In genomic region chr11:96464716-96465060, GRCm38 (mm10) we compare ENCODE assay signal across 7 mouse cellular contexts. TPM values are rescaled to one million over a fixed set of nuclear protein-coding genes. Genes with fewer than 3 reads are reported as not detected.
DNase-seq lines count a peak whose midpoint lies in the region; ATAC-seq and TF ChIP-seq lines count a peak whose summit lies in the region.

No protein-coding gene starts in this region.

- peaks cover 24% of the 10 kb centered on the region for H3K27me3 ChIP-seq in lung, embryonic 16.5 days (ENCODE audit: control insufficient read depth, insufficient read depth, low read depth, low read length)
- peaks cover 9% of the 10 kb centered on the region; the same call in 1 of the 2 replicates for H3K27me3 ChIP-seq in forebrain, embryonic 15.5 days
- H3K27me3 ChIP-seq in kidney, postnatal 0 days (ENCODE audit: insufficient read depth, low read length), result no peaks in the 10 kb centered on the region; the same call in 1 of the 2 replicates
- H3K27me3 ChIP-seq in neural tube, embryonic 15.5 days (replicated peaks), result 0 out of 2 replicates have a peak, but pooled peaks cover 4% of the 10 kb centered on the region

- WGBS in lung, embryonic 16.5 days, result 19% methylated on average over 5 of the region's 5 CpGs
- WGBS in forebrain, embryonic 15.5 days, result 20% methylated on average over 5 of the region's 5 CpGs
- 30% methylated on average over 5 of the region's 5 CpGs for WGBS in kidney, postnatal 0 days
- 36% methylated on average over 3 of the region's 5 CpGs for WGBS in neural tube, embryonic 15.5 days

- H3K4me2 ChIP-seq in lung, embryonic 16.5 days (ENCODE audit: low read depth, low read length), result peak overlapping the region; percentile 77
- H3K4me2 ChIP-seq in forebrain, embryonic 15.5 days (replicated peaks), result peak overlapping the region; percentile 65
- peak overlapping the region; percentile 78 for H3K4me2 ChIP-seq in kidney, postnatal 0 days (ENCODE audit: low read length)
- peak overlapping the region; percentile 82 for H3K4me2 ChIP-seq in neural tube, embryonic 15.5 days

- DNase-seq in lung, postnatal 14 days, result no peak
- DNase-seq in kidney, postnatal 0 days (ENCODE audit: low spot score), result no peak
- DNase-seq in B cell, adult 2 months, result no peak

- H3K9me3 ChIP-seq in lung, embryonic 16.5 days (ENCODE audit: control insufficient read depth, low read length), result no peaks in the 10 kb centered on the region
- H3K9me3 ChIP-seq in forebrain, embryonic 15.5 days, result no peaks in the 10 kb centered on the region
- no peaks in the 10 kb centered on the region for H3K9me3 ChIP-seq in kidney, postnatal 0 days (replicated peaks; ENCODE audit: low read length)
- H3K9me3 ChIP-seq in neural tube, embryonic 15.5 days (replicated peaks), result no peaks in the 10 kb centered on the region

- peak overlapping the region; percentile 45 for H3K4me3 ChIP-seq in lung, embryonic 16.5 days (ENCODE audit: low read length)
- peak overlapping the region; percentile 38 for H3K4me3 ChIP-seq in forebrain, embryonic 15.5 days
- peak overlapping the region; percentile 34 for H3K4me3 ChIP-seq in kidney, postnatal 0 days (replicated peaks; ENCODE audit: low read depth, low read length)
- peak overlapping the region; percentile 40 for H3K4me3 ChIP-seq in neural tube, embryonic 15.5 days (replicated peaks)

- H3K27ac ChIP-seq in lung, embryonic 16.5 days (ENCODE audit: low read length), result no peak overlapping the region
- H3K27ac ChIP-seq in forebrain, embryonic 15.5 days (replicated peaks), result no peak overlapping the region
- H3K27ac ChIP-seq in kidney, postnatal 0 days, result no peak overlapping the region
- no peak overlapping the region for H3K27ac ChIP-seq in neural tube, embryonic 15.5 days (replicated peaks)

- H3K9ac ChIP-seq in lung, embryonic 16.5 days (ENCODE audit: low read length), result no peak overlapping the region; the same call in 1 of the 2 replicates
- H3K9ac ChIP-seq in forebrain, embryonic 15.5 days (replicated peaks), result no peak overlapping the region
- peak overlapping the region; percentile 48; the same call in 1 of the 2 replicates for H3K9ac ChIP-seq in kidney, postnatal 0 days (ENCODE audit: low read depth, low read length)
- peak overlapping the region; percentile 47; the same call in 1 of the 2 replicates for H3K9ac ChIP-seq in neural tube, embryonic 15.5 days (replicated peaks)

- peaks cover 20% of the 10 kb centered on the region for H3K4me1 ChIP-seq in lung, embryonic 16.5 days (replicated peaks; ENCODE audit: control insufficient read depth, insufficient read depth, low read length)
- H3K4me1 ChIP-seq in forebrain, embryonic 15.5 days, result peaks cover 55% of the 10 kb centered on the region
- H3K4me1 ChIP-seq in kidney, postnatal 0 days (replicated peaks; ENCODE audit: insufficient read depth, low read length), result peaks cover 4% of the 10 kb centered on the region; the same call in 1 of the 2 replicates
- peaks cover 39% of the 10 kb centered on the region for H3K4me1 ChIP-seq in neural tube, embryonic 15.5 days

- H3K36me3 ChIP-seq in lung, embryonic 16.5 days (ENCODE audit: control insufficient read depth, insufficient read depth, low read length), result no peaks in the 10 kb centered on the region
- no peaks in the 10 kb centered on the region for H3K36me3 ChIP-seq in forebrain, embryonic 15.5 days
- H3K36me3 ChIP-seq in kidney, postnatal 0 days (ENCODE audit: insufficient read depth, low read length), result no peaks in the 10 kb centered on the region
- no peaks in the 10 kb centered on the region for H3K36me3 ChIP-seq in neural tube, embryonic 15.5 days

- TF ChIP-seq CTCF in kidney, postnatal 0 days (IDR thresholded peaks at IDR 0.05; ENCODE audit: low read depth), result no peak

- ATAC-seq in lung, embryonic 16.5 days (ENCODE audit: low read depth), result no peak
- no peak for ATAC-seq in forebrain, embryonic 15.5 days (replicated peaks)
- ATAC-seq in kidney, postnatal 0 days (replicated peaks; ENCODE audit: low FRiP score, low read depth), result no peak
- ATAC-seq in neural tube, embryonic 15.5 days (ENCODE audit: low FRiP score), result no peak
- no peak for ATAC-seq in inflammation-experienced regulatory T-cells, adult 6 months

RNA-seq across cellular contexts. Expression of gene Skap1, which starts 0.3 kb away (rescaled TPM):
- 2.1 and 4.5 TPM in 2 replicates for polyA plus RNA-seq in lung, embryonic 16.5 days (2015; fragmentation: Nextera tagmentation; extraction: Ambion mirVana)
- 2.7 and 2.8 TPM in 2 replicates for polyA plus RNA-seq in forebrain, embryonic 15.5 days (2015; fragmentation: Nextera tagmentation; extraction: Ambion mirVana)
- 7.6 and 8.7 TPM in 2 replicates for polyA plus RNA-seq in kidney, postnatal 0 days (2015; fragmentation: Nextera tagmentation; extraction: Ambion mirVana)
- polyA plus RNA-seq in neural tube, embryonic 15.5 days (2015; fragmentation: Nextera tagmentation; extraction: Ambion mirVana), result 7.9 and 24.2 TPM in 2 replicates
- polyA plus RNA-seq in inflammation-experienced regulatory T-cells, adult 6 months (2017; shearing (Covaris generic)), result 100 to 1,000 TPM; 537 to 839 (median 722) TPM

Comparison
In these comparisons a context has a peak if more than half of its experiments do, and no peak if none do; other contexts are left out.
1. H3K9ac ChIP-seq: peak in kidney, postnatal 0 days (single experiment) and neural tube, embryonic 15.5 days (single experiment); none in lung, embryonic 16.5 days (single experiment) and forebrain, embryonic 15.5 days (single experiment).
2. RNA of gene Skap1, which starts 0.3 kb away (polyA plus RNA-seq): 537 to 839 TPM in inflammation-experienced regulatory T-cells, adult 6 months; 7.9 to 24.2 TPM in neural tube, embryonic 15.5 days, 7.6 to 8.7 TPM in kidney, postnatal 0 days, 2.7 to 2.8 TPM in forebrain, embryonic 15.5 days and 2.1 to 4.5 TPM in lung, embryonic 16.5 days; every median in the first group is over 10 times any median in the second.
3. Peak in every context shown above with its lines, with median percentiles within 50 percentile points of each other: H3K4me2 ChIP-seq and H3K4me3 ChIP-seq.